Mouse (Mus musculus) activated CD4-positive, CD25-positive, alpha-beta regulatory T cell (primary cell): ENCODE results near the gene Trim69. TPM values are rescaled to one million over a fixed set of nuclear protein-coding genes. Genes with fewer than 3 reads are reported as not detected.

Experiments
- polyA plus RNA-seq, 2 experiments: library from polyadenylated mRNA; unstranded; fragments of 100-300 nt; shearing (Covaris generic); gene quantifications; one replicate each; pipeline ENCODE4 v1.2.1; 2017

The Trim69 gene
- under 1 TPM; 0.30 to 0.60 TPM for polyA plus RNA-seq

GRCm38 (mm10) chr2:122160680-122161079, at the start of gene Trim69:
Gene Trim69, plus strand, starts transcription at chr2:122160700.

GRCm38 (mm10) chr2:122117961-122118958, 42.2 kb upstream of the Trim69 start, which contains the start of gene Spg11:
Gene Spg11, minus strand, starts transcription at chr2:122118386.

GRCm38 (mm10) chr2:122147508-122148241, 12.8 kb upstream of the Trim69 start, which contains the start of gene B2m:
Gene B2m, plus strand, starts transcription at chr2:122147686.

GRCm38 (mm10) chr2:122186106-122186505, 25.6 kb downstream of the Trim69 start, which contains the start of the genes Patl2 and Terb2:
Gene Patl2, minus strand, starts transcription at chr2:122186189.
Gene Terb2, plus strand, starts transcription at chr2:122186272.

Other genes starting within 250 kb of the Trim69 start
- 10 to 100 TPM; 48.6 to 54.8 TPM for gene Ctdspl2, start 204.7 kb upstream of the Trim69 start, polyA plus RNA-seq
- gene Mageb3, start 204.6 kb upstream of the Trim69 start, polyA plus RNA-seq: not detected
- gene Eif3j1, start 132.2 kb upstream of the Trim69 start, polyA plus RNA-seq: 10 to 100 TPM; 10.2 to 11.2 TPM
- gene Spg11, start 42.3 kb upstream of the Trim69 start, polyA plus RNA-seq: 10 to 100 TPM in 1 of 2 experiments, 1 to 10 TPM in 1; 8.8 to 18.1 TPM
- gene B2m, start 13.0 kb upstream of the Trim69 start, polyA plus RNA-seq: over 10,000 TPM in 1 of 2 experiments, 1,000 to 10,000 TPM in 1; 7,428 to 10,506 TPM
- gene Patl2, start 25.5 kb downstream of the Trim69 start, polyA plus RNA-seq: 1 to 10 TPM in 1 of 2 experiments, under 1 TPM in 1; 0.63 to 6.6 TPM
- gene Terb2, start 25.6 kb downstream of the Trim69 start, polyA plus RNA-seq: under 1 TPM in 1 of 2 experiments, not detected in 1; 0.50 TPM
- 1 to 10 TPM; 5.6 to 9.4 TPM for gene Sord, start 74.0 kb downstream of the Trim69 start, polyA plus RNA-seq
- not detected for gene Duox2, start 137.7 kb downstream of the Trim69 start, polyA plus RNA-seq
- gene Duoxa2, start 138.2 kb downstream of the Trim69 start, polyA plus RNA-seq: not detected
- gene Duoxa1, start 153.0 kb downstream of the Trim69 start, polyA plus RNA-seq: not detected
- not detected for gene Duox1, start 155.0 kb downstream of the Trim69 start, polyA plus RNA-seq
- gene Shf, start 208.5 kb downstream of the Trim69 start, polyA plus RNA-seq: 1 to 10 TPM; 4.6 to 6.4 TPM